Mouse (Mus musculus): Measurements from ENCODE around the gene Arl5c. TPM values are rescaled to one million over a fixed set of nuclear protein-coding genes. Genes with fewer than 3 reads are reported as not detected.

Gene Arl5c
- polyA plus RNA-seq, 1 experiment from 2014 or later = 13.2 TPM

GRCm38 (mm10) chr11:98022253-98022554, 26.2 kb upstream of the Arl5c start:
- peak overlapping the region; percentile 88 for H3K9ac ChIP-seq (ENCODE audit: low read length)
- H3K27me3 ChIP-seq (ENCODE audit: control insufficient read depth, insufficient read depth, low read length) = no peaks in the 10 kb centered on the region
- H3K9me3 ChIP-seq (replicated peaks; ENCODE audit: control insufficient read depth, low read length) = no peaks in the 10 kb centered on the region
- peak; percentile 0; the same call in 1 of the 2 replicates for ATAC-seq (replicated peaks; ENCODE audit: extremely low read depth, insufficient read depth, low FRiP score)
- H3K4me2 ChIP-seq (ENCODE audit: low read depth, low read length) = peak overlapping the region; percentile 99
- H3K27ac ChIP-seq (ENCODE audit: low read length) = peak overlapping the region; percentile 76
- no peaks in the 10 kb centered on the region for H3K36me3 ChIP-seq (ENCODE audit: control insufficient read depth, insufficient read depth)
- under 1% methylated on average over 23 of the region's 23 CpGs for WGBS
- peaks cover 20% of the 10 kb centered on the region for H3K4me1 ChIP-seq (ENCODE audit: control insufficient read depth, insufficient read depth, low read length)
- H3K4me3 ChIP-seq (ENCODE audit: low read length) = peak overlapping the region; percentile 78

- no peak for ATAC-seq (replicated peaks; ENCODE audit: extremely low read depth, insufficient read depth, low FRiP score)
- Histone ChIP-seq H3K9ac (ENCODE audit: low read length) (peak overlapping the region; percentile 88), H3K4me3 (ENCODE audit: low read length) (peak overlapping the region; percentile 78), H3K9me3 (replicated peaks; ENCODE audit: control insufficient read depth, low read length) (no peaks in the 10 kb centered on the region), H3K4me1 (ENCODE audit: control insufficient read depth, insufficient read depth, low read length) (peaks cover 20% of the 10 kb centered on the region), H3K27ac (ENCODE audit: low read length) (peak overlapping the region; percentile 76; the same call in 1 of the 2 replicates), H3K27me3 (ENCODE audit: control insufficient read depth, insufficient read depth, low read length) (no peaks in the 10 kb centered on the region), H3K4me2 (ENCODE audit: low read depth, low read length) (peak overlapping the region; percentile 99), H3K36me3 (ENCODE audit: control insufficient read depth, insufficient read depth) (no peaks in the 10 kb centered on the region)
- 4% methylated on average over 33 of the region's 34 CpGs for WGBS
Observed at GRCm38 (mm10) chr11:98021565-98022252, 25.7 kb upstream of the Arl5c start.

DNA sequence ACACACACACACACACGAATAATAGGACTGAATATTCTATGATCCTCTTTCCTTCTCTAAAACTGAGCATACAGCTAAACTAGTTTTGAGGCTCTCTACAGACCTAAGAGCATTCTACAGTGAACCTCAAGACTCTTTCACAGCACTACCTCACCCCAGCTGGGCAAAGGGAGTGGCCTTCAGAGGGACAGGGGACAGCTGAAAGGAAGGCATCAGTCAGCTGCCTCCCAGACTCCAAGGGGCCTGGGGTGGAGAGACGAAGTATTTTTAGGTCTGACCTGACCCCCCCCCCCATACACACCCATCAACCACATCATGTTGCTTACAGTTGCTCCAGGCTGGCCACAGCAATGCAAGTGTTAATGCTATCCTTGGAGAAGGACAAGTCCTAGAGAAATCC, 25.1 kb upstream of the Arl5c start:
- Histone ChIP-seq H3K27me3 (ENCODE audit: control insufficient read depth, insufficient read depth, low read length) (no peaks in the 10 kb centered on the region), H3K36me3 (ENCODE audit: control insufficient read depth, insufficient read depth) (no peaks in the 10 kb centered on the region), H3K4me3 (ENCODE audit: low read length) (peak overlapping the region; percentile 78), H3K4me2 (ENCODE audit: low read depth, low read length) (peak overlapping the region; percentile 99), H3K4me1 (ENCODE audit: control insufficient read depth, insufficient read depth, low read length) (peaks cover 20% of the 10 kb centered on the region), H3K9me3 (replicated peaks; ENCODE audit: control insufficient read depth, low read length) (no peaks in the 10 kb centered on the region), H3K9ac (ENCODE audit: low read length) (no peak overlapping the region), H3K27ac (ENCODE audit: low read length) (no peak overlapping the region)
- no peak for ATAC-seq (replicated peaks; ENCODE audit: extremely low read depth, insufficient read depth, low FRiP score)
- 44% methylated on average over 2 of the region's 2 CpGs for WGBS

GRCm38 (mm10) chr11:98020710-98021109, 24.7 kb upstream of the Arl5c start:
- no peak overlapping the region for H3K4me3 ChIP-seq (ENCODE audit: low read length)
- no peaks in the 10 kb centered on the region for H3K27me3 ChIP-seq (ENCODE audit: control insufficient read depth, insufficient read depth, low read length)
- no peak for ATAC-seq (replicated peaks; ENCODE audit: extremely low read depth, insufficient read depth, low FRiP score)
- H3K4me1 ChIP-seq (ENCODE audit: control insufficient read depth, insufficient read depth, low read length) = peaks cover 17% of the 10 kb centered on the region
- no peak overlapping the region for H3K4me2 ChIP-seq (ENCODE audit: low read depth, low read length)
- no peak overlapping the region for H3K9ac ChIP-seq (ENCODE audit: low read length)
- H3K27ac ChIP-seq (ENCODE audit: low read length) = no peak overlapping the region
- H3K36me3 ChIP-seq (ENCODE audit: control insufficient read depth, insufficient read depth) = no peaks in the 10 kb centered on the region
- no peaks in the 10 kb centered on the region for H3K9me3 ChIP-seq (replicated peaks; ENCODE audit: control insufficient read depth, low read length)
- WGBS = 59% methylated on average over 1 of the region's 1 CpGs

DNA sequence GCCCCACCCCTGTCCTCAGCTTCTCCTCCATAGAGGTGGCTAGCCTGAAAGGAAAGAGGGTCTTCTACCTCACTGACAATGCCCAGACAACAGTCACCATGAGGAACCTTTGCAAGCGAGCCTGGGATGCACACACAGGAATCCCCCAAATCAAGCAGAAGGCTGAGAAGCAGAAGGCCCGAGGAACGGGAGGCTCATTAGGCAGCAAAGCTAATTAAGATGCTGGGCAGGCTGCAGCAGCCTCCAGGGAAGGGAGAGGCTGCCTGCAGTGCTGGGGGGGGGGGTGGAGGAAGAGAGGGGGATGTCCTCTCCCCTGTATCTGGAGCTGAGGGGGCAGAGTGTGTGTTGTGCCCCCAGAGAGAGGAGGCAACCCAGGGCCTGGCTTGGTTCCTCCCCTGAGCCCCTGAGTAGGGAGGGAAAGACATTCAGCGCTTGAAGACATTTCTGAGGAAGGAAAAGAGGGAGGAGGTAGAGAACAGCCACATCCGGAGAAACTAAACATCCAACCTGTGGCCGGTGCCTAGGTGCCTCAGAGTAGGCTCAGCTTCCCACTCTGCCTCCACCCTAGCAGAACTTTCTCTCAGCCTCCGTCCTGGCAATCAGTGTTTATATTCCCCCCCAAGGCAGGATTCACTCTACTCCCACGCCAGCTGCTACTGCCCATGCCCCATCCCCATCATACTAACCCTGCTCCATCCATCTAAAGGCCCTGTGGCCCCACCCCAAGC, 24.1 kb upstream of the Arl5c start:
- WGBS = 56% methylated on average over 8 of the region's 8 CpGs
- H3K4me1 ChIP-seq (ENCODE audit: control insufficient read depth, insufficient read depth, low read length) = peaks cover 17% of the 10 kb centered on the region
- H3K27me3 ChIP-seq (ENCODE audit: control insufficient read depth, insufficient read depth, low read length) = no peaks in the 10 kb centered on the region
- no peaks in the 10 kb centered on the region for H3K36me3 ChIP-seq (ENCODE audit: control insufficient read depth, insufficient read depth)
- H3K9me3 ChIP-seq (replicated peaks; ENCODE audit: control insufficient read depth, low read length) = no peaks in the 10 kb centered on the region
- ATAC-seq (replicated peaks; ENCODE audit: extremely low read depth, insufficient read depth, low FRiP score) = no peak
- no peak overlapping the region for H3K27ac ChIP-seq (ENCODE audit: low read length)
- H3K9ac ChIP-seq (ENCODE audit: low read length) = no peak overlapping the region
- no peak overlapping the region for H3K4me2 ChIP-seq (ENCODE audit: low read depth, low read length)
- H3K4me3 ChIP-seq (ENCODE audit: low read length) = no peak overlapping the region

GRCm38 (mm10) chr11:98018858-98019641, 23.1 kb upstream of the Arl5c start:
- no peak for ATAC-seq (replicated peaks; ENCODE audit: extremely low read depth, insufficient read depth, low FRiP score)
- no peaks in the 10 kb centered on the region for H3K9me3 ChIP-seq (replicated peaks; ENCODE audit: control insufficient read depth, low read length)
- no peak overlapping the region for H3K4me3 ChIP-seq (ENCODE audit: low read length)
- peaks cover 17% of the 10 kb centered on the region for H3K4me1 ChIP-seq (ENCODE audit: control insufficient read depth, insufficient read depth, low read length)
- H3K27me3 ChIP-seq (ENCODE audit: control insufficient read depth, insufficient read depth, low read length) = no peaks in the 10 kb centered on the region
- H3K27ac ChIP-seq (ENCODE audit: low read length) = no peak overlapping the region
- 48% methylated on average over 10 of the region's 10 CpGs for WGBS
- no peak overlapping the region for H3K9ac ChIP-seq (ENCODE audit: low read length)
- H3K36me3 ChIP-seq (ENCODE audit: control insufficient read depth, insufficient read depth) = no peaks in the 10 kb centered on the region
- H3K4me2 ChIP-seq (ENCODE audit: low read depth, low read length) = no peak overlapping the region

- no peak overlapping the region for H3K27ac ChIP-seq (ENCODE audit: low read length)
- H3K9me3 ChIP-seq (replicated peaks; ENCODE audit: control insufficient read depth, low read length) = no peaks in the 10 kb centered on the region
- no peak overlapping the region for H3K4me3 ChIP-seq (ENCODE audit: low read length)
- ATAC-seq (replicated peaks; ENCODE audit: extremely low read depth, insufficient read depth, low FRiP score) = no peak
- peaks cover 15% of the 10 kb centered on the region for H3K4me1 ChIP-seq (ENCODE audit: control insufficient read depth, insufficient read depth, low read length)
- no peaks in the 10 kb centered on the region for H3K27me3 ChIP-seq (ENCODE audit: control insufficient read depth, insufficient read depth, low read length)
- H3K36me3 ChIP-seq (ENCODE audit: control insufficient read depth, insufficient read depth) = no peaks in the 10 kb centered on the region
- no peak overlapping the region for H3K4me2 ChIP-seq (ENCODE audit: low read depth, low read length)
- no peak overlapping the region for H3K9ac ChIP-seq (ENCODE audit: low read length)
- WGBS = 70% methylated on average over 6 of the region's 6 CpGs
Observed at GRCm38 (mm10) chr11:98018222-98018621, 22.2 kb upstream of the Arl5c start.

DNA sequence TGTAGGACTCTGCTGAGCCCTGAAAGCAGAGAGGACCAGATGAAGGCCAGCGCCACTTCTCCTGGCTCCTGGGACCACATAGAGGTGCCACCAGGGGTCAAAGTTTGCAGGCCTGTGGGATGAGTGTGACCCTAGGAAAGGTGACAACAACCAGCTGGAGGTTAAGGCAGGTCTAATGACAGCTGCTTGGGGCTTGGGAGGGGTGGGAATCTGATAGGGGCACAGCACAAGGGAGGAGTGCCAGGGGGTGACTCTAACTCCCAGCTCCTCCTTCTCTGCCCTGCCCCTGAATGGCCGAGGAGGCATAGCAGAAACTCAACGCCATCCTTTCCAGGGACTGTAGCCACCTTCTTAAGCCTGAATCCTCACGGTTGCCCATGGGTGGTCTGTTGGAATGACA, 20.8 kb upstream of the Arl5c start:
- no peaks in the 10 kb centered on the region for H3K9me3 ChIP-seq (replicated peaks; ENCODE audit: control insufficient read depth, low read length)
- no peak overlapping the region for H3K9ac ChIP-seq (ENCODE audit: low read length)
- no peaks in the 10 kb centered on the region for H3K27me3 ChIP-seq (ENCODE audit: control insufficient read depth, insufficient read depth, low read length)
- ATAC-seq (replicated peaks; ENCODE audit: extremely low read depth, insufficient read depth, low FRiP score) = no peak
- no peak overlapping the region for H3K4me3 ChIP-seq (ENCODE audit: low read length)
- no peak overlapping the region for H3K27ac ChIP-seq (ENCODE audit: low read length)
- peaks cover 8% of the 10 kb centered on the region for H3K4me1 ChIP-seq (ENCODE audit: control insufficient read depth, insufficient read depth, low read length)
- H3K36me3 ChIP-seq (ENCODE audit: control insufficient read depth, insufficient read depth) = no peaks in the 10 kb centered on the region
- WGBS = 82% methylated on average over 4 of the region's 4 CpGs
- no peak overlapping the region for H3K4me2 ChIP-seq (ENCODE audit: low read depth, low read length)

- H3K9me3 ChIP-seq (replicated peaks; ENCODE audit: control insufficient read depth, low read length) = no peaks in the 10 kb centered on the region
- no peak overlapping the region for H3K27ac ChIP-seq (ENCODE audit: low read length)
- peaks cover 2% of the 10 kb centered on the region for H3K4me1 ChIP-seq (ENCODE audit: control insufficient read depth, insufficient read depth, low read length)
- 88% methylated on average over 5 of the region's 5 CpGs for WGBS
- H3K4me2 ChIP-seq (ENCODE audit: low read depth, low read length) = no peak overlapping the region
- no peak overlapping the region for H3K9ac ChIP-seq (ENCODE audit: low read length)
- H3K4me3 ChIP-seq (ENCODE audit: low read length) = no peak overlapping the region
- no peaks in the 10 kb centered on the region for H3K27me3 ChIP-seq (ENCODE audit: control insufficient read depth, insufficient read depth, low read length)
- no peak for ATAC-seq (replicated peaks; ENCODE audit: extremely low read depth, insufficient read depth, low FRiP score)
- no peaks in the 10 kb centered on the region for H3K36me3 ChIP-seq (ENCODE audit: control insufficient read depth, insufficient read depth)
Observed at GRCm38 (mm10) chr11:98016177-98016576, 20.2 kb upstream of the Arl5c start.

Data from heart, embryonic 16.5 days (tissue).